Mouse (Mus musculus): ENCODE results near the gene Prmt3.

- TF ChIP-seq GATA1 (IDR thresholded peaks at IDR 0.05; ENCODE audit: borderline replicate concordance, low read length) (no peak), CTCF (IDR thresholded peaks at IDR 0.05; ENCODE audit: low read depth, low read length) (no peak), POLR2AphosphoS5 (IDR thresholded peaks at IDR 0.05; ENCODE audit: insufficient replicate concordance, low read depth, low read length) (no peak)
Observed at GRCm38 (mm10) chr7:49824043-49824442, 45.9 kb downstream of the Prmt3 start.
